Mouse (Mus musculus): ENCODE results near the gene Doc2b. TPM values are rescaled to one million over a fixed set of nuclear protein-coding genes. Genes with fewer than 3 reads are reported as not detected.

The Doc2b gene
- 0.04 TPM for polyA plus RNA-seq (2021)

- DNase-seq (ENCODE audit: low read depth, low spot score), result no peak
- no peak for ATAC-seq
- no peaks in the 10 kb centered on the region for H3K27me3 ChIP-seq
- POLR2A ChIA-PET, result no interaction called here
- CTCF ChIA-PET, result no interaction called here
- TF ChIP-seq CTCF (IDR thresholded peaks at IDR 0.05), result no peak
- in situ Hi-C loops (cut with MboI; ENCODE audit: low pct_unique_long_range_greater_than_20kb), result no loop called here
Observed at GRCm38 (mm10) chr11:75796029-75796445, at the start of gene Doc2b. Gene Doc2b, minus strand, starts transcription at chr11:75796049.

GRCm38 (mm10) chr11:75842904-75843619 is 47.2 kb upstream of the Doc2b start:
- CTCF ChIA-PET, result no interaction called here
- DNase-seq (ENCODE audit: low read depth, low spot score), result no peak
- in situ Hi-C loops (cut with MboI; ENCODE audit: low pct_unique_long_range_greater_than_20kb), result no loop called here
- no peak for TF ChIP-seq CTCF (IDR thresholded peaks at IDR 0.05)
- no peak for ATAC-seq
- no peaks in the 10 kb centered on the region for H3K27me3 ChIP-seq
- POLR2A ChIA-PET, result no interaction called here

- in situ Hi-C loops (cut with MboI; ENCODE audit: low pct_unique_long_range_greater_than_20kb), result no loop called here
- CTCF ChIA-PET, result no interaction called here
- no peak for TF ChIP-seq CTCF (IDR thresholded peaks at IDR 0.05)
- ATAC-seq (no peak), DNase-seq (ENCODE audit: low read depth, low spot score) (no peak)
- H3K27me3 ChIP-seq, result no peaks in the 10 kb centered on the region
- POLR2A ChIA-PET, result no interaction called here
Observed at GRCm38 (mm10) chr11:75841503-75841902, 45.7 kb upstream of the Doc2b start.

GRCm38 (mm10) chr11:75839536-75840430 is 43.9 kb upstream of the Doc2b start:
- ChIA-PET POLR2A (no interaction called here), CTCF (interaction anchor here (1.5 to 1.9 kb wide), 2 partner anchors 10 to 20 kb away, joined by 3 to 4 read pairs; no protein-coding TSS in a partner anchor)
- in situ Hi-C loops (cut with MboI; ENCODE audit: low pct_unique_long_range_greater_than_20kb), result no loop called here
- no peaks in the 10 kb centered on the region for H3K27me3 ChIP-seq
- ATAC-seq (no peak), DNase-seq (ENCODE audit: low read depth, low spot score) (no peak)
- no peak for TF ChIP-seq CTCF (IDR thresholded peaks at IDR 0.05)

GRCm38 (mm10) chr11:75838861-75839426 is 43.1 kb upstream of the Doc2b start:
- in situ Hi-C loops (cut with MboI; ENCODE audit: low pct_unique_long_range_greater_than_20kb), result no loop called here
- ATAC-seq (no peak), DNase-seq (ENCODE audit: low read depth, low spot score) (no peak)
- H3K27me3 ChIP-seq, result no peaks in the 10 kb centered on the region
- TF ChIP-seq CTCF (IDR thresholded peaks at IDR 0.05), result no peak
- POLR2A ChIA-PET, result no interaction called here
- CTCF ChIA-PET, result interaction anchor here (1.0 to 1.9 kb wide), 3 partner anchors 10 to 27 kb away, joined by 3 to 4 read pairs (median 3); no protein-coding TSS in a partner anchor

GRCm38 (mm10) chr11:75836240-75836610 is 40.4 kb upstream of the Doc2b start:
- in situ Hi-C loops (cut with MboI; ENCODE audit: low pct_unique_long_range_greater_than_20kb), result no loop called here
- POLR2A ChIA-PET, result no interaction called here
- no peak for ATAC-seq
- H3K27me3 ChIP-seq, result no peaks in the 10 kb centered on the region
- no peak for DNase-seq (ENCODE audit: low read depth, low spot score)
- CTCF ChIA-PET, result interaction anchor here (0.7 kb wide), 1 partner anchor 10 kb away, joined by 3 read pairs; no protein-coding TSS in a partner anchor
- TF ChIP-seq CTCF (IDR thresholded peaks at IDR 0.05), result no peak

- TF ChIP-seq CTCF (IDR thresholded peaks at IDR 0.05), result no peak
- POLR2A ChIA-PET, result interaction anchor here (0.6 to 0.7 kb wide), 2 partner anchors 16 to 35 kb away, joined by 3 to 4 read pairs; no protein-coding TSS in a partner anchor
- in situ Hi-C loops (cut with MboI; ENCODE audit: low pct_unique_long_range_greater_than_20kb), result no loop called here
Observed at GRCm38 (mm10) chr11:75835587-75836239, 39.9 kb upstream of the Doc2b start.

GRCm38 (mm10) chr11:75833081-75833480 is 37.2 kb upstream of the Doc2b start:
- H3K27me3 ChIP-seq, result no peaks in the 10 kb centered on the region
- no peak for ATAC-seq
- TF ChIP-seq CTCF (IDR thresholded peaks at IDR 0.05), result no peak
- POLR2A ChIA-PET, result no interaction called here
- no peak for DNase-seq (ENCODE audit: low read depth, low spot score)
- in situ Hi-C loops (cut with MboI; ENCODE audit: low pct_unique_long_range_greater_than_20kb), result no loop called here
- CTCF ChIA-PET, result no interaction called here

More at GRCm38 (mm10) chr11:75835587-75836239, 39.9 kb upstream of the Doc2b start:
- CTCF ChIA-PET, result interaction anchor here (0.7 kb wide), 1 partner anchor 10 kb away, joined by 3 read pairs; no protein-coding TSS in a partner anchor
- DNase-seq (ENCODE audit: low read depth, low spot score), result no peak
- no peaks in the 10 kb centered on the region for H3K27me3 ChIP-seq
- no peak for ATAC-seq

GRCm38 (mm10) chr11:75830386-75830785 is 34.5 kb upstream of the Doc2b start:
- DNase-seq (ENCODE audit: low read depth, low spot score) (no peak), ATAC-seq (no peak)
- in situ Hi-C loops (cut with MboI; ENCODE audit: low pct_unique_long_range_greater_than_20kb), result no loop called here
- POLR2A ChIA-PET, result interaction anchor here (0.6 kb wide), 1 partner anchor 90 kb away, joined by 3 read pairs; no protein-coding TSS in a partner anchor
- CTCF ChIA-PET, result no interaction called here
- H3K27me3 ChIP-seq, result no peaks in the 10 kb centered on the region
- TF ChIP-seq CTCF (IDR thresholded peaks at IDR 0.05), result no peak

- CTCF ChIA-PET, result no interaction called here
- no peak for DNase-seq (ENCODE audit: low read depth, low spot score)
- in situ Hi-C loops (cut with MboI; ENCODE audit: low pct_unique_long_range_greater_than_20kb), result no loop called here
- no peak for TF ChIP-seq CTCF (IDR thresholded peaks at IDR 0.05)
- no peak for ATAC-seq
- H3K27me3 ChIP-seq, result peaks cover 11% of the 10 kb centered on the region
- POLR2A ChIA-PET, result no interaction called here
Observed at GRCm38 (mm10) chr11:75827414-75827813, 31.6 kb upstream of the Doc2b start.
